ENCODE assay signal across 8 mouse cellular contexts in the genomic region with DNA sequence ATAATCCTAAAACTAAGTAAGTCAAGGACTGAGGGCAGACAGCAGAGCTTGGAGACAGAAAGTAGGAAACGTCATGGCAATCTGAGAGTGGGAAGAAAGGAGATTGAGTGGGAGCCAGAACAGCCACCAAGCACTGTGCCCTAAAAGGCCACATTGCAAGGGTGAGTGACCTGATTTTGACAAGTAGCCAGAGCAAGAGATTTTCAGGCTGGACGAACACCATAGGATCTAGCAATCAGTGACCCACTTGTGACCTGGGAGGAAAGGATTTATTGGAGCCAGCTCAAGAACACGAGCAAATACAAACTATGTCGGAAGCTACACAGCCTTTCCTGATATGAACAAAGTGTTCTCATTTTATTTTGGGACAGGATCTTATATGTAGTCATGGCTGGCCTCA. TPM values are rescaled to one million over a fixed set of nuclear protein-coding genes. Genes with fewer than 3 reads are reported as not detected.
A peak's percentile ranks its signal among the peaks of the same experiment; 100 is the strongest.
DNase-seq lines count a peak whose midpoint lies in the region; ATAC-seq and TF ChIP-seq lines count a peak whose summit lies in the region.

No protein-coding gene starts in this region.

- H3K27me3 ChIP-seq in heart, postnatal 0 days (ENCODE audit: control insufficient read depth, insufficient read depth, low read length) = no peaks in the 10 kb centered on the region
- H3K27me3 ChIP-seq in midbrain, embryonic 12.5 days = peaks cover 5% of the 10 kb centered on the region; the same call in 1 of the 2 replicates
- H3K27me3 ChIP-seq in thymus, adult 2 months (ENCODE audit: control insufficient read depth, insufficient read depth, low read length) = no peaks in the 10 kb centered on the region

- peaks cover 19% of the 10 kb centered on the region for H3K4me1 ChIP-seq in heart, postnatal 0 days (ENCODE audit: control insufficient read depth, insufficient read depth)
- H3K4me1 ChIP-seq in midbrain, embryonic 12.5 days = peaks cover 17% of the 10 kb centered on the region
- peaks cover 18% of the 10 kb centered on the region for H3K4me1 ChIP-seq in thymus, adult 2 months (replicated peaks; ENCODE audit: control insufficient read depth, insufficient read depth, low read length)

- H3K4me3 ChIP-seq in heart, postnatal 0 days (ENCODE audit: low read depth, low read length) = no peak overlapping the region; the same call in 1 of the 2 replicates
- no peak overlapping the region; the same call in 1 of the 2 replicates for H3K4me3 ChIP-seq in midbrain, embryonic 12.5 days
- H3K4me3 ChIP-seq in thymus, adult 2 months (ENCODE audit: control insufficient read depth, insufficient read depth, low read length) = no peak overlapping the region

- ATAC-seq in heart, postnatal 0 days (ENCODE audit: insufficient read depth, low read depth) = peak; percentile 10; the same call in 1 of the 2 replicates
- no peak for ATAC-seq in midbrain, embryonic 12.5 days (ENCODE audit: low FRiP score, low read depth)

- H3K9me3 ChIP-seq in heart, postnatal 0 days (replicated peaks; ENCODE audit: control insufficient read depth, low read length) = no peaks in the 10 kb centered on the region
- H3K9me3 ChIP-seq in midbrain, embryonic 12.5 days = no peaks in the 10 kb centered on the region

- WGBS in heart, postnatal 0 days = 28% methylated on average over 4 of the region's 4 CpGs
- WGBS in midbrain, embryonic 12.5 days = 61% methylated on average over 4 of the region's 4 CpGs
- 72% methylated on average over 4 of the region's 4 CpGs for WGBS in thymus, adult 2 months

- no peak for TF ChIP-seq EP300 in heart, postnatal 0 days (IDR thresholded peaks at IDR 0.05; ENCODE audit: low read depth)

- no peak overlapping the region for H3K9ac ChIP-seq in heart, postnatal 0 days (replicated peaks; ENCODE audit: low read depth, low read length)
- peak overlapping the region; percentile 21; the same call in 1 of the 2 replicates for H3K9ac ChIP-seq in midbrain, embryonic 12.5 days (replicated peaks)

- no peak for TF ChIP-seq CTCF in heart, postnatal 0 days (IDR thresholded peaks at IDR 0.05; ENCODE audit: low read depth)
- TF ChIP-seq CTCF in thymus, adult 2 months (IDR thresholded peaks at IDR 0.05; ENCODE audit: borderline replicate concordance, control insufficient read depth, extremely low read depth, insufficient read depth, low read length, poor library complexity) = no peak

- peak overlapping the region; percentile 95 for H3K27ac ChIP-seq in heart, postnatal 0 days (ENCODE audit: low read depth)
- no peak overlapping the region for H3K27ac ChIP-seq in midbrain, embryonic 12.5 days (replicated peaks)
- no peak overlapping the region for H3K27ac ChIP-seq in thymus, adult 2 months (ENCODE audit: control insufficient read depth, insufficient read depth, low read length)

- peak overlapping the region; percentile 77 for H3K4me2 ChIP-seq in heart, postnatal 0 days (ENCODE audit: low read depth, low read length)
- H3K4me2 ChIP-seq in midbrain, embryonic 12.5 days (replicated peaks) = peak overlapping the region; percentile 78

- no peak for TF ChIP-seq POLR2A in thymus, adult 2 months (IDR thresholded peaks at IDR 0.05; ENCODE audit: control insufficient read depth, extremely low read depth, insufficient read depth, low read length, poor library complexity)

- no peaks in the 10 kb centered on the region for H3K36me3 ChIP-seq in heart, postnatal 0 days (replicated peaks; ENCODE audit: control insufficient read depth, insufficient read depth, low read length)
- H3K36me3 ChIP-seq in midbrain, embryonic 12.5 days = no peaks in the 10 kb centered on the region
- H3K36me3 ChIP-seq in thymus, adult 2 months (ENCODE audit: control insufficient read depth, insufficient read depth, low read length) = no peaks in the 10 kb centered on the region

- DNase-seq in A20 (ENCODE audit: low read depth, low spot score) = peak; percentile 36
- DNase-seq in adrenal gland, postnatal 10 days = peak; percentile 66
- peak; percentile 77 for DNase-seq in heart, postnatal 0 days (ENCODE audit: low spot score)
- DNase-seq in kidney, postnatal 14 days = peak; percentile 65
- DNase-seq in frontal cortex, postnatal 25 days (ENCODE audit: low spot score in 2 of 2) = no peak
- no peak for DNase-seq in B cell, adult 2 months
- DNase-seq in thymus, adult 2 months = no peak

RNA-seq across cellular contexts. Expression of gene Gtf2ird2, which starts 1.1 kb away (rescaled TPM):
- 10 to 100 TPM in 1 of 2 experiments, 1 to 10 TPM in 1; 7.4 to 12.0 TPM for total RNA-seq in adrenal gland, postnatal 10 days (2021)
- total RNA-seq in heart, postnatal 0 days (2014; rRNA removed; ENCODE audit: low replicate concordance) = 4.9 and 25.1 TPM in 2 replicates
- 4.0 and 4.2 TPM in 2 replicates for polyA plus RNA-seq in heart, postnatal 0 days (2015; fragmentation: Nextera tagmentation; extraction: Ambion mirVana)
- polyA plus RNA-seq in midbrain, embryonic 12.5 days (2016; fragmentation: Nextera tagmentation; extraction: Ambion mirVana) = 14.1 TPM in 2 replicates
- 9.7 and 9.9 TPM in 2 replicates for polyA plus RNA-seq in thymus, adult 2 months (2012; rRNA removed)

RNA-seq across cellular contexts. Expression of gene Rcc1l, which starts 6.2 kb away (rescaled TPM):
- total RNA-seq in adrenal gland, postnatal 10 days (2021) = 10 to 100 TPM; 26.6 to 29.4 TPM
- 19.7 and 23.5 TPM in 2 replicates for total RNA-seq in heart, postnatal 0 days (2014; rRNA removed; ENCODE audit: low replicate concordance)
- 19.5 and 22.1 TPM in 2 replicates for polyA plus RNA-seq in heart, postnatal 0 days (2015; fragmentation: Nextera tagmentation; extraction: Ambion mirVana)
- 25.6 and 29.5 TPM in 2 replicates for polyA plus RNA-seq in midbrain, embryonic 12.5 days (2016; fragmentation: Nextera tagmentation; extraction: Ambion mirVana)
- 18.0 and 20.4 TPM in 2 replicates for polyA plus RNA-seq in thymus, adult 2 months (2012; rRNA removed)

RNA-seq across cellular contexts. Expression of gene Ncf1, which starts 46.7 kb away (rescaled TPM):
- total RNA-seq in adrenal gland, postnatal 10 days (2021) = 10 to 100 TPM in 1 of 2 experiments, 1 to 10 TPM in 1; 8.4 to 10.2 TPM
- 0.70 and 3.1 TPM in 2 replicates for total RNA-seq in heart, postnatal 0 days (2014; rRNA removed; ENCODE audit: low replicate concordance)
- 1.7 and 1.8 TPM in 2 replicates for polyA plus RNA-seq in heart, postnatal 0 days (2015; fragmentation: Nextera tagmentation; extraction: Ambion mirVana)
- polyA plus RNA-seq in midbrain, embryonic 12.5 days (2016; fragmentation: Nextera tagmentation; extraction: Ambion mirVana) = 2.2 and 3.1 TPM in 2 replicates
- 28.6 and 35.9 TPM in 2 replicates for polyA plus RNA-seq in thymus, adult 2 months (2012; rRNA removed)

Comparison
In these comparisons a context has a peak if more than half of its experiments do, and no peak if none do; other contexts are left out.
1. DNase-seq: peak in A20 (single experiment), adrenal gland, postnatal 10 days (single experiment), heart, postnatal 0 days (single experiment) and kidney, postnatal 14 days (single experiment); none in frontal cortex, postnatal 25 days (0 of 2), B cell, adult 2 months (0 of 2) and thymus, adult 2 months (single experiment).